Mouse (Mus musculus) adrenal gland, adult 10 weeks (tissue): Measurements from ENCODE around the gene Galnt3. TPM values are rescaled to one million over a fixed set of nuclear protein-coding genes. Genes with fewer than 3 reads are reported as not detected.

Experiments used
- polyA plus RNA-seq: library from polyadenylated mRNA; stranded (reverse); fragments of 350-450 nt; fragmentation: Illumina TruSeq; extraction: RNeasy Lipid Tissue Mini Kit (QIAGEN cat#74804); gene quantifications from one replicate; pipeline ENCODE4 v1.2.3, GENCODE M21; 2014; ENCODE audit warnings: low read depth, low replicate concordance

Galnt3 gene
- polyA plus RNA-seq = 3.4 TPM

DNA sequence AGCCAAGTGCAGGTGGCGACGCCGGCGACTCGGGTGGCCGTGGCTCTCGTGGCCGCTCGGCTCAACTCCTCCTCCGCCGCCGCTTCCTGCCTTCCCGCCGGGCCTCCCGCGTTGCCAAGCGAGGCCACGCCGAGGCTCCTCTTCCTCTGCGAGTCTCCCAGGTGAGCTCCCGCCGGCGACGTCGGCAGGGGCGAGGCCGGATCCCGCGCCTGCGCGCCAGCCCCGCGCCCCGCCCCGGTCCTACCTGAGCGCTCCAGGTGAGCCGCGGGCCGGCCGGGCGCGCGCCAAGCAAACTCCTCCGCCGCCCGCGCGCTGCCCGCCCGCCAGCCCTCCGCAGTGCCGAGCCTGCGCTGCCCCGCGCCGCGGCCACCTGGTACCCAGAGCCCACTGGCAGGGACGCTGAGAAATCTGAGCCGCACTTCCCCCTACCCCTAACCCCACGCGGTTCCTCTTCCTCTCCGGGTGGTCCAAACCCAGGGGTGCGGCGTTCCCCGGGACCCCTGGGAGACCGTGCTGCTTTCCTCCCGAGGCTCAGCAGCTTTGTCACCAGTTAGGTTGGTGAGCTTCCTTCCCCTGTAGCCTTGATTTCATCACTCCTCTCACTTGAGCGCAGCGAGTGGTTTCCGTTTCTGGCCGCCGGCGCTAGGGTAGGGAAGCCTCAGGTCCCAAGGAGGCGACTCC, at the start of gene Galnt3:
TSS of gene Galnt3 (minus strand) at position 404 of the 681 bp plus-strand sequence.

Other genes with a start within 250 kb of the Galnt3 start
- 15.7 TPM for gene Ttc21b, start 131.6 kb upstream of the Galnt3 start, polyA plus RNA-seq